Mouse (Mus musculus): ENCODE measurements at regions not wholly inside any gene's neighbourhood (a gene's known extent, or its start where the extent isn't known, plus 50 kb on each side); places are given as distances from the start of the nearest gene placed in this dataset.

- Histone ChIP-seq H3K27ac (ENCODE audit: insufficient read depth, low read depth, low read length) (no peak overlapping the region), H3K4me1 (ENCODE audit: control insufficient read depth, insufficient read depth, insufficient read length, low read length) (no peaks in the 10 kb centered on the region), H3K36me3 (ENCODE audit: control insufficient read depth, insufficient read depth, low read length) (no peaks in the 10 kb centered on the region), H3K4me3 (ENCODE audit: low read depth, low read length) (no peak overlapping the region), H3K27me3 (ENCODE audit: control insufficient read depth, insufficient read depth, low read length) (no peaks in the 10 kb centered on the region)
- WGBS = 45% methylated on average over 3 of the region's 3 CpGs
- TF ChIP-seq CTCF (IDR thresholded peaks at IDR 0.05; ENCODE audit: extremely low read depth, insufficient read length, insufficient replicate concordance, low read depth, low read length) = no peak
- no peak for TF ChIP-seq POLR2A (IDR thresholded peaks at IDR 0.05; ENCODE audit: low read depth, low read length)
Observed at GRCm38 (mm10) chr4:9935949-9936348, 938.3 kb upstream of the 2610301B20Rik start.

- TF ChIP-seq CTCF (IDR thresholded peaks at IDR 0.05; ENCODE audit: extremely low read depth, insufficient read length, insufficient replicate concordance, low read depth, low read length) (no peak), POLR2A (IDR thresholded peaks at IDR 0.05; ENCODE audit: low read depth, low read length) (no peak)
- Histone ChIP-seq H3K4me1 (ENCODE audit: control insufficient read depth, insufficient read depth, insufficient read length, low read length) (no peaks in the 10 kb centered on the region), H3K36me3 (ENCODE audit: control insufficient read depth, insufficient read depth, low read length) (no peaks in the 10 kb centered on the region), H3K4me3 (ENCODE audit: low read depth, low read length) (no peak overlapping the region), H3K27me3 (ENCODE audit: control insufficient read depth, insufficient read depth, low read length) (no peaks in the 10 kb centered on the region), H3K27ac (ENCODE audit: insufficient read depth, low read depth, low read length) (no peak overlapping the region)
- 86% methylated on average over 4 of the region's 4 CpGs for whole genome bisulfite sequencing
Observed at GRCm38 (mm10) chr4:9951441-9951840, 922.9 kb upstream of the 2610301B20Rik start.

- Histone ChIP-seq H3K27me3 (ENCODE audit: control insufficient read depth, insufficient read depth, low read length) (no peaks in the 10 kb centered on the region), H3K27ac (ENCODE audit: insufficient read depth, low read depth, low read length) (no peak overlapping the region), H3K36me3 (ENCODE audit: control insufficient read depth, insufficient read depth, low read length) (no peaks in the 10 kb centered on the region), H3K4me3 (ENCODE audit: low read depth, low read length) (no peak overlapping the region), H3K4me1 (ENCODE audit: control insufficient read depth, insufficient read depth, insufficient read length, low read length) (no peaks in the 10 kb centered on the region)
- TF ChIP-seq CTCF (IDR thresholded peaks at IDR 0.05; ENCODE audit: extremely low read depth, insufficient read length, insufficient replicate concordance, low read depth, low read length) (no peak), POLR2A (IDR thresholded peaks at IDR 0.05; ENCODE audit: low read depth, low read length) (no peak)
Observed at GRCm38 (mm10) chr4:9974631-9975030, 899.7 kb upstream of the 2610301B20Rik start.

- no peaks in the 10 kb centered on the region for H3K27me3 ChIP-seq (ENCODE audit: control insufficient read depth, insufficient read depth, low read length)
- WGBS = 77% methylated on average over 3 of the region's 3 CpGs
Observed at GRCm38 (mm10) chr4:9981354-9982040, 892.8 kb upstream of the 2610301B20Rik start.

GRCm38 (mm10) chr4:9982786-9983525 lies 891.3 kb upstream of the 2610301B20Rik start:
- WGBS = 72% methylated on average over 7 of the region's 7 CpGs
- Histone ChIP-seq H3K4me3 (ENCODE audit: low read depth, low read length) (no peak overlapping the region), H3K27me3 (ENCODE audit: control insufficient read depth, insufficient read depth, low read length) (no peaks in the 10 kb centered on the region), H3K36me3 (ENCODE audit: control insufficient read depth, insufficient read depth, low read length) (no peaks in the 10 kb centered on the region), H3K4me1 (ENCODE audit: control insufficient read depth, insufficient read depth, insufficient read length, low read length) (no peaks in the 10 kb centered on the region), H3K27ac (ENCODE audit: insufficient read depth, low read depth, low read length) (no peak overlapping the region)
- TF ChIP-seq CTCF (IDR thresholded peaks at IDR 0.05; ENCODE audit: extremely low read depth, insufficient read length, insufficient replicate concordance, low read depth, low read length) (no peak), POLR2A (IDR thresholded peaks at IDR 0.05; ENCODE audit: low read depth, low read length) (no peak)

More at GRCm38 (mm10) chr4:9981354-9982040, 892.8 kb upstream of the 2610301B20Rik start:
- H3K36me3 ChIP-seq (ENCODE audit: control insufficient read depth, insufficient read depth, low read length) = no peaks in the 10 kb centered on the region
- H3K4me1 ChIP-seq (ENCODE audit: control insufficient read depth, insufficient read depth, insufficient read length, low read length) = no peaks in the 10 kb centered on the region
- TF ChIP-seq POLR2A (IDR thresholded peaks at IDR 0.05; ENCODE audit: low read depth, low read length) = no peak
- no peak overlapping the region for H3K27ac ChIP-seq (ENCODE audit: insufficient read depth, low read depth, low read length)
- H3K4me3 ChIP-seq (ENCODE audit: low read depth, low read length) = no peak overlapping the region

GRCm38 (mm10) chr4:9993871-9994270 lies 880.4 kb upstream of the 2610301B20Rik start:
- Histone ChIP-seq H3K27ac (ENCODE audit: insufficient read depth, low read depth, low read length) (no peak overlapping the region), H3K36me3 (ENCODE audit: control insufficient read depth, insufficient read depth, low read length) (no peaks in the 10 kb centered on the region), H3K4me3 (ENCODE audit: low read depth, low read length) (no peak overlapping the region), H3K4me1 (ENCODE audit: control insufficient read depth, insufficient read depth, insufficient read length, low read length) (no peaks in the 10 kb centered on the region), H3K27me3 (ENCODE audit: control insufficient read depth, insufficient read depth, low read length) (no peaks in the 10 kb centered on the region)
- TF ChIP-seq POLR2A (IDR thresholded peaks at IDR 0.05; ENCODE audit: low read depth, low read length) (no peak), CTCF (IDR thresholded peaks at IDR 0.05; ENCODE audit: extremely low read depth, insufficient read length, insufficient replicate concordance, low read depth, low read length) (no peak)
- 39% methylated on average over 1 of the region's 1 CpGs for WGBS

- no peak overlapping the region for H3K4me3 ChIP-seq (ENCODE audit: low read depth, low read length)
- TF ChIP-seq POLR2A (IDR thresholded peaks at IDR 0.05; ENCODE audit: low read depth, low read length) = no peak
- no peak for TF ChIP-seq CTCF (IDR thresholded peaks at IDR 0.05; ENCODE audit: extremely low read depth, insufficient read length, insufficient replicate concordance, low read depth, low read length)
- no peak overlapping the region for H3K27ac ChIP-seq (ENCODE audit: insufficient read depth, low read depth, low read length)
- WGBS = 58% methylated on average over 1 of the region's 1 CpGs
- no peaks in the 10 kb centered on the region for H3K36me3 ChIP-seq (ENCODE audit: control insufficient read depth, insufficient read depth, low read length)
- H3K4me1 ChIP-seq (ENCODE audit: control insufficient read depth, insufficient read depth, insufficient read length, low read length) = no peaks in the 10 kb centered on the region
- H3K27me3 ChIP-seq (ENCODE audit: control insufficient read depth, insufficient read depth, low read length) = no peaks in the 10 kb centered on the region
Observed at GRCm38 (mm10) chr4:9994466-9994865, 879.8 kb upstream of the 2610301B20Rik start.
